Mouse (Mus musculus): ENCODE data around the gene Cux1. TPM values are rescaled to one million over a fixed set of nuclear protein-coding genes. Genes with fewer than 3 reads are reported as not detected.

Gene Cux1
- polyA plus RNA-seq, 1 experiment = 68.0 TPM

- no peak overlapping the region for H3K27ac ChIP-seq (ENCODE audit: insufficient read depth, low read length)
- no peak overlapping the region for H3K4me3 ChIP-seq (ENCODE audit: insufficient read depth, low read length)
- no peaks in the 10 kb centered on the region for H3K4me1 ChIP-seq (ENCODE audit: control insufficient read depth, insufficient read depth, low read length)
- no peak for TF ChIP-seq POLR2A (IDR thresholded peaks at IDR 0.05; ENCODE audit: extremely low read depth, insufficient read depth, low read length)
- no peak for TF ChIP-seq CTCF (IDR thresholded peaks at IDR 0.05; ENCODE audit: extremely low read depth, insufficient read depth, low read length)
Measured at GRCm38 (mm10) chr5:136274739-136275138, 292.6 kb downstream of the Cux1 start.

GRCm38 (mm10) chr5:136269937-136270336 lies 297.4 kb downstream of the Cux1 start:
- Histone ChIP-seq H3K4me1 (ENCODE audit: control insufficient read depth, insufficient read depth, low read length) (no peaks in the 10 kb centered on the region), H3K27ac (ENCODE audit: insufficient read depth, low read length) (no peak overlapping the region), H3K4me3 (ENCODE audit: insufficient read depth, low read length) (no peak overlapping the region)
- TF ChIP-seq CTCF (IDR thresholded peaks at IDR 0.05; ENCODE audit: extremely low read depth, insufficient read depth, low read length) (no peak), POLR2A (IDR thresholded peaks at IDR 0.05; ENCODE audit: extremely low read depth, insufficient read depth, low read length) (no peak)

- no peak for TF ChIP-seq CTCF (IDR thresholded peaks at IDR 0.05; ENCODE audit: extremely low read depth, insufficient read depth, low read length)
- TF ChIP-seq POLR2A (IDR thresholded peaks at IDR 0.05; ENCODE audit: extremely low read depth, insufficient read depth, low read length) = no peak
- Histone ChIP-seq H3K27ac (ENCODE audit: insufficient read depth, low read length) (no peak overlapping the region), H3K4me1 (ENCODE audit: control insufficient read depth, insufficient read depth, low read length) (no peaks in the 10 kb centered on the region), H3K4me3 (ENCODE audit: insufficient read depth, low read length) (no peak overlapping the region)
Measured at GRCm38 (mm10) chr5:136266077-136266476, 301.2 kb downstream of the Cux1 start.

GRCm38 (mm10) chr5:136263342-136263741 lies 303.9 kb downstream of the Cux1 start:
- H3K4me3 ChIP-seq (ENCODE audit: insufficient read depth, low read length) = no peak overlapping the region

GRCm38 (mm10) chr5:136258919-136259318 lies 308.4 kb downstream of the Cux1 start:
- no peaks in the 10 kb centered on the region for H3K4me1 ChIP-seq (ENCODE audit: control insufficient read depth, insufficient read depth, low read length)
- no peak for TF ChIP-seq POLR2A (IDR thresholded peaks at IDR 0.05; ENCODE audit: extremely low read depth, insufficient read depth, low read length)
- TF ChIP-seq CTCF (IDR thresholded peaks at IDR 0.05; ENCODE audit: extremely low read depth, insufficient read depth, low read length) = peak; percentile 73
- no peak overlapping the region for H3K4me3 ChIP-seq (ENCODE audit: insufficient read depth, low read length)
- H3K27ac ChIP-seq (ENCODE audit: insufficient read depth, low read length) = no peak overlapping the region

More at GRCm38 (mm10) chr5:136263342-136263741, 303.9 kb downstream of the Cux1 start:
- no peak overlapping the region for H3K27ac ChIP-seq (ENCODE audit: insufficient read depth, low read length)
- TF ChIP-seq POLR2A (IDR thresholded peaks at IDR 0.05; ENCODE audit: extremely low read depth, insufficient read depth, low read length) (no peak), CTCF (IDR thresholded peaks at IDR 0.05; ENCODE audit: extremely low read depth, insufficient read depth, low read length) (no peak)
- H3K4me1 ChIP-seq (ENCODE audit: control insufficient read depth, insufficient read depth, low read length) = no peaks in the 10 kb centered on the region

- Histone ChIP-seq H3K27ac (ENCODE audit: insufficient read depth, low read length) (no peak overlapping the region), H3K4me1 (ENCODE audit: control insufficient read depth, insufficient read depth, low read length) (no peaks in the 10 kb centered on the region), H3K4me3 (ENCODE audit: insufficient read depth, low read length) (no peak overlapping the region)
- TF ChIP-seq CTCF (IDR thresholded peaks at IDR 0.05; ENCODE audit: extremely low read depth, insufficient read depth, low read length) (peak; percentile 91), POLR2A (IDR thresholded peaks at IDR 0.05; ENCODE audit: extremely low read depth, insufficient read depth, low read length) (no peak)
Measured at GRCm38 (mm10) chr5:136252899-136253298, 314.4 kb downstream of the Cux1 start.

- Histone ChIP-seq H3K27ac (ENCODE audit: insufficient read depth, low read length) (no peak overlapping the region), H3K4me1 (ENCODE audit: control insufficient read depth, insufficient read depth, low read length) (no peaks in the 10 kb centered on the region), H3K4me3 (ENCODE audit: insufficient read depth, low read length) (no peak overlapping the region)
- no peak for TF ChIP-seq POLR2A (IDR thresholded peaks at IDR 0.05; ENCODE audit: extremely low read depth, insufficient read depth, low read length)
- TF ChIP-seq CTCF (IDR thresholded peaks at IDR 0.05; ENCODE audit: extremely low read depth, insufficient read depth, low read length) = peak; percentile 43
Measured at GRCm38 (mm10) chr5:136251004-136251403, 316.3 kb downstream of the Cux1 start.

GRCm38 (mm10) chr5:136248441-136248840 lies 318.8 kb downstream of the Cux1 start:
- no peak overlapping the region for H3K4me3 ChIP-seq (ENCODE audit: insufficient read depth, low read length)
- no peak for TF ChIP-seq POLR2A (IDR thresholded peaks at IDR 0.05; ENCODE audit: extremely low read depth, insufficient read depth, low read length)
- no peak for TF ChIP-seq CTCF (IDR thresholded peaks at IDR 0.05; ENCODE audit: extremely low read depth, insufficient read depth, low read length)
- no peaks in the 10 kb centered on the region for H3K4me1 ChIP-seq (ENCODE audit: control insufficient read depth, insufficient read depth, low read length)
- no peak overlapping the region for H3K27ac ChIP-seq (ENCODE audit: insufficient read depth, low read length)

GRCm38 (mm10) chr5:136246452-136246838 lies 320.8 kb downstream of the Cux1 start, which contains the start of gene Sh2b2:
Gene Sh2b2, minus strand, starts transcription at chr5:136246556.
- Histone ChIP-seq H3K4me3 (ENCODE audit: insufficient read depth, low read length) (peak within 1 kb of the TSS; percentile 98; the same call in 1 of the 2 replicates), H3K27ac (ENCODE audit: insufficient read depth, low read length) (no peak within 1 kb of the TSS), H3K4me1 (ENCODE audit: control insufficient read depth, insufficient read depth, low read length) (no peaks in the 10 kb centered on the region)
- TF ChIP-seq POLR2A (IDR thresholded peaks at IDR 0.05; ENCODE audit: extremely low read depth, insufficient read depth, low read length) = no peak
- TF ChIP-seq CTCF (IDR thresholded peaks at IDR 0.05; ENCODE audit: extremely low read depth, insufficient read depth, low read length) = no peak

- Histone ChIP-seq H3K4me3 (ENCODE audit: insufficient read depth, low read length) (peak overlapping the region; percentile 98; the same call in 1 of the 2 replicates), H3K27ac (ENCODE audit: insufficient read depth, low read length) (no peak overlapping the region), H3K4me1 (ENCODE audit: control insufficient read depth, insufficient read depth, low read length) (no peaks in the 10 kb centered on the region)
- TF ChIP-seq CTCF (IDR thresholded peaks at IDR 0.05; ENCODE audit: extremely low read depth, insufficient read depth, low read length) (no peak), POLR2A (IDR thresholded peaks at IDR 0.05; ENCODE audit: extremely low read depth, insufficient read depth, low read length) (no peak)
Measured at GRCm38 (mm10) chr5:136245541-136246451, 321.5 kb downstream of the Cux1 start.
